Mouse (Mus musculus) layer of hippocampus, postnatal 10 days (tissue): ENCODE measurements at regions not wholly inside any gene's neighbourhood (a gene's known extent, or its start where the extent isn't known, plus 50 kb on each side); places are given as distances from the start of the nearest gene placed in this dataset.

Experiments
- DNase-seq, 2 experiments: peaks; one replicate each; pipeline ENCODE4 v3.0.0; 2021; ENCODE audit warnings: low spot score in 2 of 2

GRCm38 (mm10) chr2:117693537-117693936, 350.7 kb upstream of the Rasgrp1 start:
- no peak for DNase-seq

- DNase-seq = no peak
Measured at GRCm38 (mm10) chr2:117710173-117710813, 367.5 kb upstream of the Rasgrp1 start.

DNA sequence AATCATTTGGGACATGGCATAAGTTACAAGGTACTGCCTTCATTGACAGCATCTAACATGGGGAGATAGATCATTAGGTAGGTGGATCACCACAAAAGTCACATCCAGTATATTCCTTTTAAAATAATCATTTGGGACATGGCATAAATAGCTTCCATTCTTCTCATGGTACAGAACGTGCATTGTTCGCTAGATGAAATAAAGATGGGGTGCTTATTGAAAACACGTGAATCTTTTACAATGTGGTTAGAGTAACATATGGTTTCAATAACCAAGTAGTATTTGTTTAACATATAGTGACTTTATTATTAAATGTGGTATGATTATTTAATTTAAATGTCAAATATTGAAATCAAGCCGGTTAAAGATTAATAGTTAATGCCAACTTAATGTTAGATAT, 381.3 kb upstream of the Rasgrp1 start:
- DNase-seq = no peak

GRCm38 (mm10) chr2:117731253-117731652, 380.4 kb upstream of the Thbs1 start:
- no peak for DNase-seq

DNA sequence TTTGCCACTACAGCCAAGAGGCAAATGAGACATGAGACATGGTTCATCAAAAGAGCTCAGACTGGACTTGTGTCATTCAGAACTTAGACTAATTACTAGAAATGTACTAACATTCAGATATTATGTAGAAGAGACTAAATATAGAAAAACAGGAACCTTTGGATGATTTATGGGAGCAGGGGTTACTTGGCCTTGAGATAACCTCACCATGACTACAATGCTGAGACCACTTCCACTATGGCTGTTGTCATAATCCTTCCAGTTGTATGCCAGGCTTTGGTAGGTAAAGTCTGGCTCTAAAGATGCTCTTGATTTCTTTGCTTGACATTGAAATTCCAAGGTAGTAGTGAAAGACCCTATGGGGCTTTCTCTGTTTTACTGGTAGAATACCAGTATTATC, 369.3 kb upstream of the Thbs1 start:
- DNase-seq = no peak

DNA sequence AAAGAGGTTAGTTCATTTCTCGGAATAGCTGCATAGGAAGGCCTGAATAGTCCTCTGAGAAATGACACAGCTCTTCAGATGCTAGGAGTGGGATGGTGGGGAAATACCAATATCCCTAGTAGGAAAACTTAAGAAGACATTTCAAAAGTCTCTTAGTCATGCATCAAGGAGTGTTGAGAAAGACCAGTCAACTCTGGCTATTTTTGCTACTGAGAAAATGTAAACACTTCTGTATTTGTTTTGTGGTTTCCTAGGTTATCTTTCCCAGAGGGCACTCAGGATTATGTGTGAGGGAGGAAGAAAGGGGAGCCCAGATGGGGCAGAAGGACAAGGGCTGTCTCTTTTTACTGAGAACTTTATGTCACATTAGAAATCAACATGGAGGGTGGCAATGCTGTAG, 367.8 kb upstream of the Thbs1 start:
- DNase-seq = no peak

- DNase-seq = no peak
Measured at GRCm38 (mm10) chr2:117745767-117746166, 365.9 kb upstream of the Thbs1 start.

GRCm38 (mm10) chr2:117747136-117747535, 364.5 kb upstream of the Thbs1 start:
- DNase-seq = no peak

DNA sequence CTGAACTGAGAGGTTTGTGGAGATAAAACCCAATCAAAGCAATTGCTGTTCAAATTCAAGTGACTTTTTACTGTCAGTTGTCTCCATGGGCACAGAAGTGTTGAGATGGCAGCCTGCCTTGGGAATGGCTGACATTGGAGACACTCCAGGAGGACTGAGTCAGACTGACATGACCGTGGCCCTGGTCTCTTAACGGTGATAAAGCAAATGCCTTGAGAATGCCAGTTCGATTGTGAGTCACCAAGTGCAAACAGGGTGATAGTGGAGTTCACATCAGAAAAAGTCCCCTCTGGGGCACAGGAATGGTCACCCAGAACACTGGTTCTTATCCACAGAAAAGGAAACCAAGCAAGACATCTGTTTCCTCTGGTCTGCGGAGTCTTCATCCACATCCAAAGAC, 362.8 kb upstream of the Thbs1 start:
- DNase-seq = no peak

GRCm38 (mm10) chr2:117759491-117760013, 352.1 kb upstream of the Thbs1 start:
- DNase-seq = no peak

DNA sequence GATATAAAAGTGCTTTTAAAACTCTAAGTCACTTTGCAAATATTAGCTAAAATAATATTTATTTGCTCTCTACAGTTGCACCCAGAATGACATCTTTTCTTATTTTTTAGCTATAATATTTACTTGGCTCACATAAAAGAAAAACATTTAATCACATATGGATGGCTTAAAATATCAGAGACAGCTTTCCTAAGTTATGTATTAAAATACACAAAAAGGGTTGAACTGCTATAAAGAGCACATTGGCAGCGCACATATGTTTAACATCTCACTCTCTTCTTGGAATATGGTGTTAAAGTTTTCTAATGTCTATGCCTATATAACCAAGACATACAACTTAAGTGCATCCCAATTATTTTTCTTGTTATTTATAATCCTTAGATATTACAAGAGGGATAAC, 348.0 kb upstream of the Thbs1 start:
- no peak for DNase-seq

DNA sequence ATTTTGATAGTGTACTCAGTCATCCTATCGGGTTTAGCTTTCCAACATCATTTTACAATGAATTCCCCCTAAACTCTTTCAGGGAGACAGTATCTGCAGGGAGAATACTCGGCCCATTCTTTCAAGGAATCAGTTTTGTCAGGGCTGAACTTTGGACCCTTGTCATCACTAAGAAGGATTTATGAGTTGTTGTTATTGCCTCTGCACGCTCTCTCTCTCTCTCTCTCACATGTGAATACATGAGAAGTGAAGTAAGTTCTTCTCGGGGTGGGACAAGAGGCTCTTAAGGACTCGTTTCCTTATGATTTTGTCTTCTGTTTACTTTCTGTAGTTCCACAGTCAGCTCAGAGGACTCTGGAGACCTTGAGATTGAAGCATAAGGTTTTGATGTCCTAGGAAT, 346.1 kb upstream of the Thbs1 start:
- no peak for DNase-seq

DNA sequence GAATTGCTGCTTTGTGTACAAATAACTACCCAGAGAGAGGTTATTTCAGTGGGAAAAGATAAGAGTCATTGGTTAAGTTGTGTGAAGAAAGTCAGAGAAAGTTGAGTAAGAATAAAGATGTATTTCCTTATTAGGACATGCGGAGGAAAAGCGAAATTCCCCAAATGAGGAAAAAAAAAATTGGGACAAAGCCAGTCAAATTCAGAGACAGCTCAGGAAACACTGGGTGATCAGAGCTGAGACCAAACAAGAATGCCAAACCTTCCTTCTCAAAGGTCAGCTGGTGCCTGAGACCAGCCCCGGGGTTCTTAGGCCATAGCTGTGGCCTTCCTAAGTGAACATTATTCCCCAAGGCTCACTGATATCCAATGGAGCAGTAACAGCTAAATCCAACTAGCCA, 345.2 kb upstream of the Thbs1 start:
- no peak for DNase-seq

- DNase-seq = no peak
Measured at GRCm38 (mm10) chr2:117769402-117770114, 342.1 kb upstream of the Thbs1 start.

GRCm38 (mm10) chr2:117770115-117770485, 341.6 kb upstream of the Thbs1 start:
- no peak for DNase-seq

GRCm38 (mm10) chr2:117780287-117780686, 331.4 kb upstream of the Thbs1 start:
- DNase-seq = no peak

DNA sequence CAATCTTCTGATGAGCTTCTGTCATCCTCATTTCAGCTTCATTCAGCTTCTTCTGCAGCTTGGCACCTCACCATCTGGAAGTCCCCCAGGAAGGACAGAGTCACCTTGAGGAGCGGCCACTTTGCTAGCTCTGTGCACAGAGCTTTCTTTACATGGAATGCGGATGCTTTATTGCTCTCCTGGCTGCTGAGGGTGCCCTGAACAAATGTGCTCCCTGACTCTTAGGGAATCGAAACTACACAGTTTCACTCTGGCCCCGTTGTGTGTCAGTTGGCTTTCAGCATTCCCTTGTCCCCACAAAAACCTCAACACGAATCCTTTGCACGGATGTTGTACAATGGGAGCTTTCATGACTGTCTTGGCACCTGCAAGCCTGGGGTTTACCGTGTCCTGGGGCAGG, 330.9 kb upstream of the Thbs1 start:
- no peak for DNase-seq

- no peak for DNase-seq
Measured at GRCm38 (mm10) chr2:117787321-117787720, 324.4 kb upstream of the Thbs1 start.

DNA sequence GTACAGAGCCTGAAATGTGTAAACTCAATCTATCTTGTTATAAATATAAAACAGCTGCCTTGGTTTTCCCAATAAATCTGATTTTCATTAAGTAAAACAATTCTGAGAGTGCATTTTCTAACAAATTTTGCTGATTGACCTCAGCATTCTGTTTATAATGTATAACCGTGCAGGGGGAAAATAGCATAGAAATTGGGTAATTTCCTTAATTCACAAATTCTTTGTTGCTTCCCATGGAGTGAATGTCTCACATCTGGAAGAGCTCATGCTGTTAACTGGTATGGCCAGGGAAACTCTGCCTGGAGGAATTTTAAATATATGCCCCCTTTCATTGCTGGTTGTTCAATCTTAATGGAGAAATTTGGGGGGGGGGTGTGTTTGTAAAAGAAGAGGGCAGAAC, 317.4 kb upstream of the Thbs1 start:
- DNase-seq = no peak

DNA sequence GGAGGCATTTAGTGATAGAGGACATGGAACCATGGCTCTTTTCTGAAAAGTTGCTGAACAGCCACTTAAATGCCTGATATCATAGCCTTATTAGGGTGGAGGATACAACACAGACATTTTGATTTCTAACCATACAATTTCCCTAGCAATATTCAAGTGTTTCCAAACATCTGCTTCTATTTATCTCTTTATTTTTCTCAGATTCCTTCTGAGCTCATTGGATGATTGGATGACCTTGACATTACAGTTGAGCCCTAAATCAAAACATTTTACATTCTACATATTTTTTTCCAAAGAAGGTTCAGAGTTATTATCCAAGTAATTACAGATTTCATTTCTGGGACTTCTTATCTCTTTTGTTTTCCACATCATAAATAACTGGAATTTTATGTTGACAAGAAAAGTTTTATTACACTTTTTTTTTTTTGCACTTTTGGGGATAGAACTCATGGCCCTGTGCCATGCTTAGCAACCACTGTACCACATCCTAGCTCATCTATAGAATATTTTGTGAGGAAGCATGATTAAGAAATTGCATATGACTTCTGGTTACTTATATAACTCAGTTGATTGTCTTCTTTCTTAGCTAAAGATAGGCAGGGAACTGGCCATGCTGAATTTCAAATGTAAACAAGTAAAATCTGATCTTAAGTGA, 309.6 kb upstream of the Thbs1 start:
- DNase-seq = no peak

GRCm38 (mm10) chr2:117802686-117803085, 309.0 kb upstream of the Thbs1 start:
- DNase-seq = no peak

DNA sequence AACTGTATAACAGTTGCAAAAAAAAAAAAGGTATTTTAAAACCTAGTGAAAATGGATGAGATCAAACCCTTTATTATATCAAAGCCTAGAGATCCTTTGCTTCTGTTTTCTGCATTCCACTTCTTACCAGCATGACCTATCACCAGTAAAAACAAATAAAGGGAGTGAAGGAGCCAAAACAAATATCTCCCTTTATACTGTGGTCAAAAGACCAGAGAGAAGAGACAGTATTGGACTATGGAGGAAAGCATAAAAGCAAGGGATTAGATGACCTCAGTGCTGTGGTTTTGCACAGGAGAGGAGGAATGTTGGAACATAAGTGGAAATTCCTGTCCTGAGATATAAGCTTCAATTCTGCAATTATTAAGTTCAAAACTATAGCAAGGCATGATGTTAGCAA, 307.0 kb upstream of the Thbs1 start:
- DNase-seq = no peak

DNA sequence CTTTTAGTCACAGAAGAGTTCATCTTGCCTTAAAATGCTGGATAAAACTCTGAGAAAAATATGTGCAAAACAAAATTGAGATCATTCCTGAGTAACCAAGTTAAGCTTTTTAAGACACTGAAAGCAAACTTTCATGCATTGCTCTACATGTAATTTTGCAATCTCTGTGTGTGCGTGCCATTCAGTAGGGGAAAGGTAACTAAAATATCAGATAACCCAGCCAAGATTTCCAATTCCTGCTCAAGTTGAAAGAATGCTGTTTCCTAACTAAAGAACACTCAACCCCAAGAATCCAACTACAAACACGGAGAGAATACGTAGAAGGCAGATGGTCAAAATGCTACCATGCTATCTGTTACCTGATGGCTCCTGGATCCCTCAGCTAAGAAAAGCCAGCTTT, 304.6 kb upstream of the Thbs1 start:
- DNase-seq = no peak
